Comparison of ENCODE assay signal across 23 mouse cellular contexts in the genomic region with DNA sequence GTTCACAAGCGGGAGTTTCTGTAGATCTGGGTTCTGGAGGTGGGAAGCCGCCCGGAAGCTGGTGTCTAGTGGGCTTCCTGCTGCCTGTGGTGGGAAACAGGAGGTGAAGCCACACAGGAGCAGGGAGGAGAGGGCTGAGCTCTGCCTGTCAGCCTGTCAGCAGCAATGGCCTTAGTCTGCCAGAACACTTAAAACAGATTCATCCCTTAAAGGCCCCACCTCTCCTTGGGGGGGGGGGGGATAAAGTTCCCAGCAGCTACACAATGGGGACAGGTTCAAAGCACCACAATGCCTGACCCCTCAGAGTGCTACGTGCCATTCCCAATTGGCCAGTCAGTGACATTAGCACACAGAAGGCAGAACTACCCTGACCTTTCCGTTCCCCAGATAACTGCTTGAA. TPM values are rescaled to one million over a fixed set of nuclear protein-coding genes. Genes with fewer than 3 reads are reported as not detected.
DNase-seq lines count a peak whose midpoint lies in the region; ATAC-seq lines count a peak whose summit lies in the region.
"Had no signal": no experiment of that assay in that cellular context is flagged by ENCODE, and none has a peak within 500 bp of the region (broad histone marks: within the 10 kb centered on the region; RNA-seq: fewer than 3 reads in every experiment).

No protein-coding gene starts in this region.

- DNase-seq in adrenal gland, postnatal 14 days: peak; percentile 36
- no peak for DNase-seq in adrenal gland, adult (ENCODE audit: inconsistent age in 2 of 2, low spot score in 1 of 2)
- peak; percentile 15 for DNase-seq in hindbrain, embryonic 11.5 days (ENCODE audit: low spot score)
- peak; percentile 26 for DNase-seq in 416B (ENCODE audit: low read depth)
- peak; percentile 25 for DNase-seq in embryonic facial prominence, embryonic 10.5 days (ENCODE audit: low spot score)
- DNase-seq in layer of hippocampus, postnatal 14 days (ENCODE audit: low spot score in 2 of 2): no peak
- DNase-seq: adrenal gland, postnatal 36 days; cerebellum, adult 11 months; cerebellum, postnatal 10 days; heart, postnatal 14 days; left cerebral cortex, postnatal 4 days; lung, postnatal 10 days had no signal

- WGBS in hindbrain, embryonic 11.5 days: 20% methylated on average over 5 of the region's 5 CpGs
- WGBS in hindbrain, embryonic 12.5 days: 30% methylated on average over 5 of the region's 5 CpGs
- 37% methylated on average over 5 of the region's 5 CpGs for WGBS in embryonic facial prominence, embryonic 10.5 days

- H3K4me3 ChIP-seq in hindbrain, embryonic 11.5 days (ENCODE audit: low read depth, low read length): no peak overlapping the region
- no peak overlapping the region for H3K4me3 ChIP-seq in hindbrain, embryonic 12.5 days
- H3K4me3 ChIP-seq in embryonic facial prominence, embryonic 10.5 days: no peak overlapping the region
- H3K4me3 ChIP-seq: embryonic facial prominence, embryonic 12.5 days; erythroblast, embryonic 14.5 days; forebrain, embryonic 12.5 days; midbrain, embryonic 12.5 days had no signal

- ATAC-seq in hindbrain, embryonic 11.5 days (ENCODE audit: low FRiP score): no peak
- no peak for ATAC-seq in hindbrain, embryonic 12.5 days (ENCODE audit: low FRiP score)
- ATAC-seq: hindbrain, embryonic 16.5 days; intestine, embryonic 16.5 days had no signal

- H3K4me2 ChIP-seq in hindbrain, embryonic 11.5 days (replicated peaks; ENCODE audit: low read depth, low read length): no peak overlapping the region
- no peak overlapping the region for H3K4me2 ChIP-seq in hindbrain, embryonic 12.5 days (replicated peaks)
- H3K4me2 ChIP-seq: embryonic facial prominence, embryonic 12.5 days; forebrain, embryonic 12.5 days; heart, embryonic 11.5 days; midbrain, embryonic 12.5 days had no signal

- H3K9ac ChIP-seq in hindbrain, embryonic 11.5 days (ENCODE audit: low read depth, low read length): no peak overlapping the region
- no peak overlapping the region for H3K9ac ChIP-seq in hindbrain, embryonic 12.5 days
- H3K9ac ChIP-seq: embryonic facial prominence, embryonic 12.5 days; forebrain, embryonic 12.5 days; midbrain, embryonic 12.5 days had no signal

- H3K27me3 ChIP-seq in hindbrain, embryonic 11.5 days (ENCODE audit: control insufficient read depth, insufficient read depth, low read length): no peaks in the 10 kb centered on the region; the same call in 1 of the 2 replicates
- H3K27me3 ChIP-seq in hindbrain, embryonic 12.5 days: peaks cover 28% of the 10 kb centered on the region; the same call in 1 of the 2 replicates
- peaks cover 43% of the 10 kb centered on the region for H3K27me3 ChIP-seq in embryonic facial prominence, embryonic 10.5 days (replicated peaks; ENCODE audit: low read depth, poor library complexity, severe bottlenecking)

- no peaks in the 10 kb centered on the region for H3K9me3 ChIP-seq in hindbrain, embryonic 11.5 days (ENCODE audit: control insufficient read depth, low read length)
- no peaks in the 10 kb centered on the region for H3K9me3 ChIP-seq in hindbrain, embryonic 12.5 days (replicated peaks)
- no peaks in the 10 kb centered on the region for H3K9me3 ChIP-seq in embryonic facial prominence, embryonic 10.5 days
- H3K9me3 ChIP-seq: embryonic facial prominence, embryonic 12.5 days; forebrain, embryonic 12.5 days; midbrain, embryonic 12.5 days had no signal

- H3K4me1 ChIP-seq in hindbrain, embryonic 11.5 days (replicated peaks; ENCODE audit: control insufficient read depth, insufficient read depth, low read length): no peaks in the 10 kb centered on the region; the same call in none of the 2 replicates
- peaks cover 18% of the 10 kb centered on the region for H3K4me1 ChIP-seq in hindbrain, embryonic 12.5 days
- H3K4me1 ChIP-seq in embryonic facial prominence, embryonic 10.5 days: peaks cover 31% of the 10 kb centered on the region

- no peaks in the 10 kb centered on the region for H3K36me3 ChIP-seq in hindbrain, embryonic 11.5 days (ENCODE audit: control insufficient read depth, insufficient read depth, low read length)
- no peaks in the 10 kb centered on the region for H3K36me3 ChIP-seq in hindbrain, embryonic 12.5 days
- no peaks in the 10 kb centered on the region for H3K36me3 ChIP-seq in embryonic facial prominence, embryonic 10.5 days (replicated peaks)
- H3K36me3 ChIP-seq: embryonic facial prominence, embryonic 12.5 days; forebrain, embryonic 12.5 days; midbrain, embryonic 12.5 days had no signal

- no peak overlapping the region for H3K27ac ChIP-seq in hindbrain, embryonic 11.5 days (ENCODE audit: low read depth, low read length)
- H3K27ac ChIP-seq in hindbrain, embryonic 12.5 days: no peak overlapping the region
- H3K27ac ChIP-seq in embryonic facial prominence, embryonic 10.5 days (replicated peaks): no peak overlapping the region; the same call in 1 of the 2 replicates
- H3K27ac ChIP-seq: embryonic facial prominence, embryonic 12.5 days; forebrain, embryonic 12.5 days; kidney, postnatal 0 days; midbrain, embryonic 12.5 days; stomach, postnatal 0 days had no signal

RNA-seq across cellular contexts. Expression of a gene that starts 2.0 kb away (rescaled TPM):
- total RNA-seq in adrenal gland, postnatal 14 days (2021): 10.6 and 11.3 TPM in 2 replicates
- 1.1 and 3.1 TPM in 2 replicates for polyA plus RNA-seq in hindbrain, embryonic 11.5 days (2014; fragmentation: Nextera tagmentation; extraction: Ambion mirVana)
- polyA plus RNA-seq in hindbrain, embryonic 12.5 days (2016; fragmentation: Nextera tagmentation; extraction: Ambion mirVana): 2.0 and 2.1 TPM in 2 replicates
- 0.41 and 0.69 TPM in 2 replicates for polyA plus RNA-seq in embryonic facial prominence, embryonic 10.5 days (2016; fragmentation: Nextera tagmentation; extraction: Ambion mirVana)
- total RNA-seq in layer of hippocampus, postnatal 14 days (2021): 1 to 10 TPM; 2.8 to 5.1 TPM
- total RNA-seq: MEL had no signal
- polyA plus RNA-seq: erythroblast, embryonic 14.5 days had no signal

Comparison
In these comparisons a context has a peak if more than half of its experiments do, and no peak if none do; other contexts are left out.
1. DNase-seq: peak in adrenal gland, postnatal 14 days (single experiment), hindbrain, embryonic 11.5 days (single experiment), 416B (single experiment) and embryonic facial prominence, embryonic 10.5 days (single experiment); none in adrenal gland, adult (0 of 2) and layer of hippocampus, postnatal 14 days (0 of 2).